Mouse (Mus musculus): ENCODE measurements around the gene Xirp1.

- TF ChIP-seq CTCF (IDR thresholded peaks at IDR 0.05; ENCODE audit: control insufficient read depth, insufficient read depth, insufficient read length) = no peak
- TF ChIP-seq MYOG (IDR thresholded peaks at IDR 0.05; ENCODE audit: control insufficient read depth, extremely low read depth, insufficient read length) = no peak
- TF ChIP-seq CEBPB (IDR thresholded peaks at IDR 0.05; ENCODE audit: low read depth) = no peak
- TF ChIP-seq MAX (IDR thresholded peaks at IDR 0.05) = no peak
Measured at GRCm38 (mm10) chr9:119969811-119970210, 53.6 kb downstream of the Xirp1 start.
